Mouse (Mus musculus): Measurements from ENCODE around the gene Gm5155.
"Not testable (repeated sequence)": the region's sequence is repeated elsewhere in the genome, so short reads cannot be mapped to it uniquely, and the experiment has no call there.

Gene Gm5155

DNA sequence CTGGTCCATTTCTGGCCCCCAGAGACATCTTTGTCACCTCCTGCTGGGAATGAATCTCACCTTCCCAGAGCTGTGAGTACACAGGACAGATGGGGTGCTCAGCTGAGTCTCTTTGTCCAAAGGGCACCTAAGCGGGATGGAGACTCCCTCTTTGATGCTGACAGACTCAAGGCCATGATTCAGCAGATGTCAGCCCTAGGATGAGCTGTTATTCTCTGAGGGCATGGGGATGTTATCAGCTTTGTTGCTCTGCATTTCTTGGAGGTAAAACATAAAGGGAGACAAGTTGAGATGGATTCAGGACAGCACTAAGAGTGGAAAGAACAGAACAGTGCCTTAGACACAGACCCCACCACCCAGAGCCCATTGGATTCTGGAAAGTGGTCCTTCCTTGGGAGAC, at the start of gene Gm5155:
TSS of gene Gm5155 (plus strand) at position 301 of the 400 bp plus-strand sequence.
- in situ Hi-C loops (cut with MboI): no loop called here

DNA sequence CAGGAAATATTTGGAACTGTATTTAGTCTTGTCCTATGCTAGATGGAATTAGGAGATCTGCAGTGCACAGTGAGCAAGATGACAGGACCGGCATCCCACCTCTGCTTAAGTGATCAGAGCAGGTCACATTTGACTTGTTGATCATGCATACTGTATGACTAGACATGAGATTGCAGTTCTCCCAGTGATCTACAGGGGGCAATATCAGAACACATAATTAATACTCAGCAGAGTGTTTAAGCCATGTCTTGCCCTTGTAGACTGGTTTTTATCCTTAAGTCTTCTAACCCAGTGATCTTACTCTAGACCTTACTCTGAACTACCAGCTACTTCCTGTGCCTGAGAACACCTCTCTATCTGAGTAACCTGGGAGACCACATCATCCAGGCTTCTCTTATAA, 791 bp upstream of the Gm5155 start:
- in situ Hi-C loops (cut with MboI): no loop called here

DNA sequence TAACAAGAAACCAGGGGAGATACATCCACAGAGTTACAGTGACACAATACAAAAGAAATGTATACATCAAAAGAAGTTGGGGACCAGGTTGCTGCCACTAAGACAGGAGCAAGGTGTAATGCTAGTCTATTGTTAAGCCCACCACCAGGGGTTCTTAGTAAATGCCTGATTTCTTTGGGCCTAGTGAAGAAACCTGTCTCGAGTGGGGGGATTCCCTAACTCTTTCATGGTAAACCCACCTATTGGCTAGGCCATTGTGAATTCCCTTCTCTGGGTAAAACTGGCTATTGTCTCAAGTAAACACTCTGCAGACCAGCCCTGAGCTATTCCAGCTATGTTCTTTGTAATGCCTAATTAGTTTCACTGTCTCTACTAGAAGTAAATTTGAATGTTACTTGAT, 23.8 kb downstream of the Gm5155 start:
- in situ Hi-C loops (cut with MboI): not testable (repeated sequence)

DNA sequence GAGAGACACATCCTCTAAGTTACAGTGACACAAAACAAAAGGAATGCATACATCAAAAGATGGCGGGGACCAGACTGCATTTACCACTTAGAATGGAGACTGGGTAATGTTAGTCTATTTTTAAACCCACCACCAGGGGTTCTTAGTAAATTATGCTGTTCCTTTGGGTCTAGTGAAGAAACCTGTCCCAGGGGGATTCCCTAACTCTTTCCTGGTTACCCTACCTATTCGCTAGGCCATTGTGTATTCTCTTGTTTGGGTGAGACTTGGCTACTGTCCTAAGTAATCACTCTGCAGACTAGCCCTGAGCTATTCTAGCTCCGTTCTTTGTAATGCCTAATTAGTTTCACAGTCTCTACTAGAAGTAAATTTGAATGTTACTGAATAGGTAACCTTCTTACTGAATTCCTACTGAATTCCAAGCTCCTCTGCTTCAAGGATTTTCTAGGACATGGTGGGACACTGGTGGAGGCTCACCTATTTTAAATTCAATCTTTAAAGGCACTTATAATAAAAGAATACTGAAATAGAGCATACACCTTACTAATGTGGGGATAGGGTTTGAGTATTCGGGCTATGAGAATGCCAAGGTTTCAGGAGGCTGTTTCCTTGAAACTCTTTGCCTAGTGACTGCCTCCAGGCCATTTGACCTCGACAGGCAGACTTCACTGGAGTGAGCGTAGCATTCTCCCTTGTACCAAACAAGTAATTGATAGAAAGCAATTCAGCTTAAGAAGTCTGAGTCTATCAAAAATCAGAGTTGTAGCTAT, 31.8 kb downstream of the Gm5155 start:
- in situ Hi-C loops (cut with MboI): no loop called here
